Mouse (Mus musculus): ENCODE measurements around the gene B230217C12Rik.
"Not testable (repeated sequence)": the region's sequence is repeated elsewhere in the genome, so short reads cannot be mapped to it uniquely, and the experiment has no call there.

Gene B230217C12Rik

GRCm38 (mm10) chr11:97825971-97826370 lies 14.6 kb upstream of the B230217C12Rik start:
- DNase-seq (ENCODE audit: low read depth, low spot score): no peak

DNA sequence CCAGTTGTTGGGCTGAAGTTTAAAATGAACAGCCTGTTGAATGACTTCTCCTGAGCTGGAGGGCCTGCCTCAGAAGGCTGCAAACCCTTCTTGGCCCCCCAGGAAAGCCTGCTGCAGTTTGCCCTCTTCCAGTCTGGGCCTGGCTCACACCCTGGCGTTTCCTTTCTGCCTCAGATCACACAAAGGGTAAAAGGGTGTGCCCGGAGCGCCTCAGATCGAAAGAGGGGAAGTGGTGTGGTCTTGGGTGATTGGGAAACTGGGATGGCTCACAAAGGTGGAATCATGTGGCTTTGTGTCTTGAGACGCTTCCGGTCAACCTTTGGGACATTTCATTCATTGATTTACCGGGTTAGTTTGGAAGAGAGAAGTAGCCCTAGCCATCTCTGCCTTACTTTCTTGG lies 14.2 kb upstream of the B230217C12Rik start:
- no peak for DNase-seq (ENCODE audit: low read depth, low spot score)

GRCm38 (mm10) chr11:97827654-97828053 lies 12.9 kb upstream of the B230217C12Rik start:
- DNase-seq (ENCODE audit: low read depth, low spot score): peak; percentile 69

- DNase-seq (ENCODE audit: low read depth, low spot score): no peak
Observed at GRCm38 (mm10) chr11:97829365-97829764, 11.2 kb upstream of the B230217C12Rik start.

DNA sequence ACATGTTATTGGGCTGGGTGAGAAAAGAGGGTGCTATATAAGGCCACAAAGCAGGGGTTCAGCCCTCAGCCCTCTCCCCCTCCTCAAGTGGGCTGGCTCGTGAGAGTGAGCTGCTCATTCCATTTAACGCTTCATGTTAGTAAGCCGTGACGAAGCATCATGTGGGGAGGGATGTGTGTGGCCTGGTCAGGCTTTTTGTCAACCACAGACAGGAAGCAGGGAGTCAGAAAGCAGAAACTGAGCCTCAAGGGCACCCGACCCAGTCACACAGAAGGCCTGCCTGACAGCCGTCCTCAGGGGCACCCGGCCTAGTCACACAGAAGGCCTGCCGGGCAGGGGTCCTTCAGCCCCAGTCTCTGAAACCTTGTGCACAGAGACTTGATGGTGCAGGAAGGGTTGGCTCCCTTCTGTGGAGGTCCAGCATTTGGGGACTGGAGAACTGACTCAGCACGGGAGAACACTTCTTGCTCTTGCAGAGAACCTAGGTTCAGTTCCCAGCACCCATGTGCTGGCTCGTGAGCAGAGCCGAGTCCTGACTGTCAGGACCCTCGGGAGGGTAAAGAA lies 10.6 kb upstream of the B230217C12Rik start:
- no peak for DNase-seq (ENCODE audit: low read depth, low spot score)

- no peak for DNase-seq (ENCODE audit: low read depth, low spot score)
Observed at GRCm38 (mm10) chr11:97830501-97830900, 10.1 kb upstream of the B230217C12Rik start.

DNA sequence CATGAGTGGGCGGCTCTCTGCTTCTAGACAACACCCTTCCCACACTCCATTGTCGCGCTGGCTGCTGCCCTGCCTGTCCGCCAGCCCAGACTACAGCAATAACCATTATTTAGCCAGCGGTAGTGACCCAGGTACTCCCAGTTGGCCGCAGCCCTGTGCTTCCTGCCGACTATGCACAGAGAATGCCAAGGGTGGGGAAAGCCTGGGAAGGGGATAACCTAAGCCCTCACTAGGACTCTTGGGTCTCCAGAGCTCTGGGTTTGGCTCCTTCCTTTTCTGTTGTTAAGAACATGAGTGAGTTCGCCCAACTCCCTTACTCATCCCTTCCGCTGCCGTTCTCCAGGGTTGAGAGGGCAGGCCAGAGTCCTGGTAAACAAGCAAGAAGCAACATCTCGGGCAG lies 8.6 kb upstream of the B230217C12Rik start:
- no peak for DNase-seq (ENCODE audit: low read depth, low spot score)

DNA sequence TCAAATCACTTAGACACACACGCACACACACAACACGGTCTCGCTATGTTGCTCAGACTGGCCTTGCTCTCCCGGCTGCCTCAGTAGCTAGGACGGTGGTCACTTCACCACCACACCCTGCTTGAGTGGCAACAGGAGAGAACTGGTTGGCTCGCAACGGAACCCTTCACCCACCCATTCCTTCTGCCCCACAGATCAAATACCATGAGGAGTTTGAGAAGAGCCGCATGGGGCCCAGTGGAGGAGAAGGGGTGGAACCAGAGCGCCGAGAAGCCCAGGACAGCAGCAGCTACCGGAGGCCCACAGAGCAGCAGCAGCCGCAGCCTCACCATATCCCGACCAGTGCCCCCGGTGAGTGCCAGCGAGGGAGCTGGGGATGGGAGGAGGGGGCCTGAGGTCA lies 7.2 kb upstream of the B230217C12Rik start:
- DNase-seq (ENCODE audit: low read depth, low spot score): no peak

DNA sequence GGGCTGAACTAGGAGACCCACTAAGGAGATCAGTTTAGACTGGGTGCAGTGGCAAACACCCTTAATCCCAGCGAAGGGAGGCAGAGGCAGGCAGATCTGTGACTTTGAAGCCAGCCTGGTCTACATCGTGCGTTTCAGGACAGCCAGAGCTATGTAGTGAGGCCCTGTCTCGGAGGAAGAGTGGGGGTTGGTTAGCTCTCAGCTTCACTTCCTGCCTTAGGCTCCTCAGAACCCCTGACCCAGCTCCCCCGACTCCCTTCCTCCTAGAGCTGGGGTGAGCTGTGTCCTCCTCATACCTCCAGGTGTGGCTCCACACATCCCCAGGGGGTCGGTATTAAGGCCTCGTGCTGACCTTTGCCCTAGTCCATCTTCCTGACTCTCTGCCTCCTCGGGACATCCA lies 4.0 kb upstream of the B230217C12Rik start:
- DNase-seq (ENCODE audit: low read depth, low spot score): no peak

- not testable (repeated sequence) for DNase-seq (ENCODE audit: low read depth, low spot score)
Observed at GRCm38 (mm10) chr11:97837051-97837450, 3.5 kb upstream of the B230217C12Rik start.

- DNase-seq (ENCODE audit: low read depth, low spot score): no peak
Observed at GRCm38 (mm10) chr11:97837641-97838149, 2.9 kb upstream of the B230217C12Rik start.

GRCm38 (mm10) chr11:97838779-97839440 lies 1.7 kb upstream of the B230217C12Rik start:
- DNase-seq (ENCODE audit: low read depth, low spot score): no peak

DNA sequence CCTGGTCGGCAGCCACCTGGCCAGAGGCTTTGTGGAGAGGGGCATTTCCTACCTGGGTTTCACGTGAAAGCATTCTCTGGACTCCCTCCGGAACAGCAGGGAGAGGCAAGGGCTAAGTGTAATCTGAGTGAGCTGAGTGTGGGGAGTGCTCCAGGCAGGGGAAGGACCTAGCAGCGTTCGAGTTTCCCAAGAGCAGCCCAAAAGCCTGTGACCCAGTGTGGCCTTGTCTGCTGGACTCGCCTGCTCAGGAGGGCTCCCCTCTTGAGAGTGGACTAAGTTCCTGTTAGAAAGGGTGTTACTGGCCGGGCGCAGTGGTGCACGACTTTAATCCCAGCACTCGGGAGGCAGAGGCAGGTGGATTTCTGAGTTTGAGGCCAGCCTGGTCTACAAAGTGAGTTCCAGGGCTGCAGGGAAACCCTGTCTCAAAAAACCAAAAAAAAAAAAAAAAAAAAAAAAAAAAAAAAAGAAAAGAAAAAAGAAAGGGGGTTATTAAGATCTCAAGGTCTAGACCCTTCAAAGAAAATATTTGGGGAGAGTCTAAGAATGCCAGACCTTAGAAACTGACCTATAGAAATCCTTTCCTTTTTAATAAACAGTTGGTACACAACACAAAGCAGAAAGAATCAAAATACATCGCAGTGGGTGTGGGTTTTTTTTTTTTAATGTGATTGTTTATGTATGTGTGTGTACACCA lies 992 bp upstream of the B230217C12Rik start:
- no peak for DNase-seq (ENCODE audit: low read depth, low spot score)

GRCm38 (mm10) chr11:97840135-97840490 lies 467 bp upstream of the B230217C12Rik start:
- DNase-seq (ENCODE audit: low read depth, low spot score): no peak

GRCm38 (mm10) chr11:97840991-97841661 lies 546 bp downstream of the B230217C12Rik start:
- DNase-seq (ENCODE audit: low read depth, low spot score): peak; percentile 99

GRCm38 (mm10) chr11:97842001-97842400 lies 1.4 kb downstream of the B230217C12Rik start:
- peak; percentile 64 for DNase-seq (ENCODE audit: low read depth, low spot score)

DNA sequence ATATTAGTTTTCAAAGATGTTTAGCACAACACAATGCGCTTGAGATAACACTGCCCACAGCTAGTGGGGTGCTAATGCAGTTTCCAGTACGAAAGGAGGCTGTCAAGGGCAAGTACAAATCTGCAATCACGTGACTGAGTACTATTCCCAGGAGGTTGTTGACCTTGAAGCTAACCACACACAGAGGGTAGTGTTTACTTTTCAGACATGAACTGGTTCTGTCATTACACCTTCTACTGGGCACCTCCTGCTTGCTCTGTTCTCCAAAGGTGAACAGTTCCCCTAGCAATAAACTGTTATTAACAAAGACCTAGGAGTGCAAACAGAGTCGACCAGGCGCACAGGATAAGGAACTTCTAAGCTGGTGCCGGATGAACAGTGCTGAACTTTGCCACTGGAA lies 9.8 kb downstream of the B230217C12Rik start:
- no peak for DNase-seq (ENCODE audit: low read depth, low spot score)

DNA sequence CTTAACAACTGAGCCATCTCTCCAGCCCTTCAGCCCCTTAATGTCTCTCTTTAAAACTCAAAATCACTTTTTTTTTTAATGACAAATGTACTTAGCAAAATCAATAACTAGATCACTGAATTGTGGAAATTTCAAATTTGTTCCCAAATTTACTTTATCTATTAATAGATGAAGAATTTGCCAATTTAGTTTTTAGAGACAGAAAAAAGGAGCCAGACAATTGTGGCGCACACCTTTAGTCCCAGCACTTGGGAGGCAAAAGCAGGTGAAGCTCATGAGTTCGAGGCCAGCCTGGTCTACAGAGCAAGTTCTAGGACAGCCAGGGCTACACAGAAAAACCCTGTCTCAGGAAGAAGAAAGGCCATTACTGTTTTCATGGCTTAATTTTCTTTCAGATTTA lies 11.0 kb downstream of the B230217C12Rik start:
- DNase-seq (ENCODE audit: low read depth, low spot score): no peak

DNA sequence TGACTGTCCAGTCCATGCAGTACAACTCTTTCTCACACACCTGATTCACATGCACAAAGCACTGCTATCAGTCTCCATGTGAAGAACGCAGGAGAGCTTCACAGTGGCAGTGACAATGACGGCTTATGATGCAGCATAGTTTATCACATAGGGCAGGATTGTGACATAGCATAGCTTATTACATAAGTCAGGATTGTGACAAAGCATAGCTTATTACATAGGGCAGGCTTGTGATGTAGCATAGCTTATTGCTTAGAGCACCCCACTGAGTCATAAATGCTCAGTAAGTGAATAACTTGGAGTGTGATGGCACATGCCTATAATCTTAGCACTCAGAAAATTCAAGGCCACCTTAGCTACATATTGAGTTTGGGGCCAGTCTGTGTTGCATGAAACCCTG lies 14.9 kb downstream of the B230217C12Rik start:
- DNase-seq (ENCODE audit: low read depth, low spot score): no peak

DNA sequence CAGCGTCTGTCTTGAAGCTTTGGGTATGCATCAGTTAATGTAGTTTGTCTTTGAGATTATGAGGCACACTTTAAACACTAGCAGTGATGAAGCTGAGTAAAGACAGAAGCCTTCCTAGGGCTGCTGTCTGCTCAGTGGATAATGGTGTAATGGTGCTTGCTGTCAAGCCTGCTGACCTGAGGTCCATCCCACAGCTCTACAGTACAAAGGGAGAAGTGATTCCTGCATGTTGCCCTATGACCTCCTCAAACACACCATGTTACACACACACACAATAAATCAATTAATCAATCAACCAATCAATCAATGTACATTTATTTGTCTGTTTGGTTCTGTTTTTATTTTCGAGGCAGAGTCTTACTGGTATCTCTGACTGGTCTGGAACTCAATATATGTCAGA lies 21.6 kb downstream of the B230217C12Rik start:
- DNase-seq (ENCODE audit: low read depth, low spot score): no peak

- no peak for DNase-seq (ENCODE audit: low read depth, low spot score)
Observed at GRCm38 (mm10) chr11:97865421-97865820, 24.8 kb downstream of the B230217C12Rik start.

Data from brain, adult 2 months (tissue).